Mouse (Mus musculus) embryonic facial prominence, embryonic 14.5 days (tissue): ENCODE results near the gene Cyp2d11. TPM values are rescaled to one million over a fixed set of nuclear protein-coding genes. Genes with fewer than 3 reads are reported as not detected.

ENCODE experiments used
- ATAC-seq: fragments of 200-750 bp; cut with Nextera tagmentation; 2 replicates; pipeline ENCODE4 v1.8.0; 2017; ENCODE audit warnings: low read depth, moderate number of reproducible peaks, moderate TSS enrichment
- DNase-seq: peaks from one replicate; pipeline ENCODE4 v3.0.0-alpha.2; 2015; ENCODE audit warnings: low spot score
- H3K27ac ChIP-seq: fragments of 300-500 bp; sonication (generic); replicated peaks from 2 replicates; pipeline ENCODE4 v1.5.1; 2014; ENCODE audit warnings: low read depth, mild to moderate bottlenecking, low read length, moderate library complexity
- H3K27me3 ChIP-seq: fragments of 300-500 bp; sonication (generic); replicated peaks from 2 replicates; pipeline ENCODE4 v1.6.1; 2014; ENCODE audit warnings: low read length; ENCODE audit not compliant: control insufficient read depth, insufficient read depth
- H3K36me3 ChIP-seq: fragments of 300-500 bp; sonication (generic); 2 replicates; pipeline ENCODE4 v1.6.1; 2014; ENCODE audit warnings: low read length, mixed read lengths; ENCODE audit not compliant: control insufficient read depth, insufficient read depth
- H3K4me1 ChIP-seq: fragments of 300-500 bp; sonication (generic); 2 replicates; pipeline ENCODE4 v1.6.1; 2014; ENCODE audit warnings: antibody characterized with exemption, low read length; ENCODE audit not compliant: control insufficient read depth, insufficient read depth
- H3K4me2 ChIP-seq: fragments of 300-500 bp; sonication (generic); 2 replicates; pipeline ENCODE4 v1.6.1; 2014; ENCODE audit warnings: low read depth, mild to moderate bottlenecking, low read length, moderate library complexity, mixed read lengths
- H3K4me3 ChIP-seq: fragments of 300-500 bp; sonication (generic); 2 replicates; pipeline ENCODE4 v1.5.1; 2014; ENCODE audit warnings: low read depth, mild to moderate bottlenecking, low read length
- H3K9ac ChIP-seq: fragments of 300-500 bp; sonication (generic); 2 replicates; pipeline ENCODE4 v1.6.1; 2014; ENCODE audit warnings: low read depth, mild to moderate bottlenecking, low read length, moderate library complexity, mixed read lengths
- H3K9me3 ChIP-seq: fragments of 300-500 bp; sonication (generic); 2 replicates; pipeline ENCODE4 v1.6.1; 2016; ENCODE audit warnings: low read length; ENCODE audit not compliant: control insufficient read depth
- WGBS: fragments of 180-500 bp; shearing (Covaris S2); extraction: QIAGEN DNeasy Blood & Tissue Kit; methylation state at CpG from one replicate; pipeline ENCODE4 v1.1.7; 2014; 5-methylcytosine and 5-hydroxymethylcytosine counted together
- polyA plus RNA-seq: library from polyadenylated mRNA; unstranded; fragments of >200 nt; fragmentation: Nextera tagmentation; extraction: Ambion mirVana; gene quantifications from 2 replicates; pipeline ENCODE4 v1.2.1, GENCODE M21; 2014

Cyp2d11 gene
- polyA plus RNA-seq, 1 experiment from 2014 or later = not detected

DNA sequence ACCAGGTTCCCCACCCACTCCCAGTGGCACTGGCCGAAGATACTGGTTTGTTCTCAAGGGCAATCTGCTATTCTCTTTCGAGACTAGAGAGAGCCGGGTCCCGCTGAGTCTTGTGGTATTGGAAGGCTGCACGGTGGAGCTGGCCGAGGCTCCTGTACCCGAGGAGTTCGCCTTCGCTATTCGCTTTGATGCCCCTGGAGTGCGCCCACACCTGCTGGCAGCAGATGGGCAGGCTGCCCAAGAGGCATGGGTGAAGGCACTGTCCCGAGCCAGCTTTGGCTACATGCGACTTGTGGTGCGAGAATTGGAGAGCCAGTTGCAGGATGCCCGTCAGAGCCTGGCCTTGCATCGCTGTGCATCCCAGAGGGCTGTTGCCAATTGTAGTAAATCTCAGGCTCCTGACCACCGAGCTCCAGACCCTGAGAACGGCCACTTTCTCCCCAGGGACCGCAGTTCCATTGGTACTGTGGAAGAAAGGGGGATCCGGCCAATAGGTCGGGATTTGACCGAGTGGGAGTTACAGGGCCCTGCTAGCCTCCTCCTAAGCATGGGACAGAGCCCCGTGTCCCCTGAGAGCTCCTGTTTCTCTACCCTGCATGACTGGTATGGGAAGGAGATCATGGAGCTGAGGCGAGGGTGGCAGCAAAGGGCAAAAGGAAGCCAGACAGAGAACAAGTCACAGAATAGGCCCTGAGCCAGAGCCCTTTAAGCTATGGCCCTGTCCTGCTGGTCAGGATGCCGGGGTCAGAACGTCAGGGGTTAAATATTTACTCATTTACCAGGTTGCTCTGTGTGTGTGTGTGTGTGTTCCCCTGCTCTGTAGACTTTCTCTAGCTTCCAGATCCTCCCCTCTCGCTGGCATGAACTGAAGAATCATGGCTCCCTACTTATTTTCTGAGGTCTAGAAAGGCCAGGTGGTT, 50.2 kb downstream of the Cyp2d11 start:
- Histone ChIP-seq H3K27ac (no peak overlapping the region), H3K9ac (no peak overlapping the region), H3K36me3 (peaks cover 23% of the 10 kb centered on the region), H3K9me3 (no peaks in the 10 kb centered on the region), H3K4me2 (no peak overlapping the region), H3K4me1 (peaks cover 24% of the 10 kb centered on the region), H3K4me3 (no peak overlapping the region), H3K27me3 (no peaks in the 10 kb centered on the region)
- DNase-seq (no peak), ATAC-seq (no peak)
- 93% methylated on average over 27 of the region's 27 CpGs for WGBS

DNA sequence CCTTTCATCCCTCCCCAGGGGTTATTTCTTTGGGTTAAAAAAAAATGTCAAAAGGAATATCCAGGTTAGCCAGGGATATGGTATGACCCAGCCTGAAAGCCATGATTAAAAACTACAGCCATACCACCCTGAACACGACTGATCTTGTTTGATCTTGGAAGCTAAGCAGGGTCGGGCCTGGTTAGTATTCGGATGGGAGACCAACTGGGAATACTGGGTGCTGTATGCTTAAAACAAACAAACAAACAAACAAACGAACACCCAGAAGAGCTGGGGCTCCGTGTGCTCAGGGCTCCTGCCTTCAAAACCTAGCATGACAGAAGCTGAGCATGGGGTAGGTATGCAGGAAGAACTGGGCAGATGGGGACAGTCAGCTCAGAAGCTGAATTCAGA, 51.3 kb downstream of the Cyp2d11 start:
- ATAC-seq = no peak
- H3K4me1 ChIP-seq = peaks cover 31% of the 10 kb centered on the region
- H3K27me3 ChIP-seq = no peaks in the 10 kb centered on the region
- H3K9me3 ChIP-seq = no peaks in the 10 kb centered on the region
- WGBS = 70% methylated on average over 5 of the region's 5 CpGs
- no peak overlapping the region for H3K4me3 ChIP-seq
- H3K9ac ChIP-seq = 0 out of 2 replicates have a peak overlapping the region, but pooled peaks have one; percentile 87
- 0 out of 2 replicates have a peak overlapping the region, but pooled peaks have one; percentile 85 for H3K27ac ChIP-seq
- peaks cover 12% of the 10 kb centered on the region for H3K36me3 ChIP-seq
- no peak for DNase-seq
- H3K4me2 ChIP-seq = peak overlapping the region; percentile 80; the same call in 1 of the 2 replicates

DNA sequence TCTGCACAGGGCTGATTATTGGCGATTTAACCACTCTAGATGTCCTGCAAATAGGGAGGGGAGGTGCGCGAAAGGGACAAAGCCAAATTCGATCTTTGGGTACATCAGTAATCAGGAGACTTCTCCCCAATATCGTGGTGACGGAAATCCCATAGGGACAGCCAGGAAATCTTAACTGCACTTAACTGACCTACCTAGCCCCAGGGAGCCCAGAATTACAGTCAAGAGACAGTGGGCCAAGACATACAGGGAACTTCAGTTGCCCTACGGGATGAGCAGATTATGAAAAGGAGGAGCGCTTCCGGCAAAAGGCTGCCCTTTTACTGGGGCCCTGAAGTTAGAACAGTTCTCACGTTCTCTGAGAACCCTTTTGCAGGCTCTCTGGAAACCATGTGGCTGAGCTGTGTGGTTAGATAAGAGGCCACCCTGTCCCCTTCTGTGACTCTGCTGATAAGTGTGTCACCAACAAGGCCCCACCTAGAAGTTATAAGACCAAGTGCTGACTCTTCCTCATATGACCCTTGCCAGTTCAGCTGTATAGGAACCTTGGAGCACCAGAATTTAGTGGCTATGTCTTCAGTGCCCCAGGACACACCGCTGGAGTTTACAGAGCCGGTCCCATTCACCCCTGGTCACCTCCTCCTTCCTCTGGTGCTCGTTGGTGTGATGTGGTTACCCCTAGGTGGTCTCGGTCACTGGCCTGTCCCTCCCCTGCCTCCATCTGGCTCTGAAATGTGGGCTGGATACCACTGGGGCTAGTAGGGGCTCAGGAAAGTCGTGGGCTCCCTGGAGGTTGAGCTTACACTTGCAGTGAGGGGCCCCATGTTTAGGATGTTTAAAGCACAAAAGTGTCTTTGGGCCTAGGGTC, 51.9 kb downstream of the Cyp2d11 start:
- H3K27ac ChIP-seq = peak overlapping the region; percentile 85
- DNase-seq = no peak
- H3K9me3 ChIP-seq = no peaks in the 10 kb centered on the region
- peak overlapping the region; percentile 87 for H3K9ac ChIP-seq
- no peaks in the 10 kb centered on the region for H3K27me3 ChIP-seq
- peaks cover 28% of the 10 kb centered on the region for H3K4me1 ChIP-seq
- 48% methylated on average over 15 of the region's 15 CpGs for WGBS
- H3K4me3 ChIP-seq = peak overlapping the region; percentile 56
- peak overlapping the region; percentile 80 for H3K4me2 ChIP-seq
- H3K36me3 ChIP-seq = peaks cover 8% of the 10 kb centered on the region; the same call in 1 of the 2 replicates
- no peak for ATAC-seq

DNA sequence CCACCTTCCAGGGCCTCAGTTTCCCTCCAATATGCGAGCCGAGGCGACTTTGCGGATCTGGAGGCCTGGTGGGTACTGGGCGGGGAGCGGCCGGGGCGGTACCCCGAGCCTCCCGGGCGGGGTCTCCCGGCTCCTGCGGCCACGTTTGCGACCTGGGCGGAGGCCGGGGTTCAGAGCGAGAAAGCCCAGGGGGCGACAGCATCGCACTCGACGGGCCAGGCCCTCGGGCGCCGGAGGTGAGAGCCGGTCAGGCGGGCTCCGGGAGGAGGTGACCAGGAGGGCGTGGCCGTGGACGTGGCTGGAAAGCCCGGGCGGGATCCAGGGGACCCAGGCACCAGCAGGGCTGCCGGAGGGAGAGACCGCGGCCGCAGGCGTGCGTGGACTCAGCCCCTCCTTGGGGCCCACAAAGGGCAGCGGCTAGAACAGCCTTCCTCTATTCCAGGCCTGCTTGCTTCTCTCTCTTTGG, 52.8 kb downstream of the Cyp2d11 start:
- H3K36me3 ChIP-seq = peaks cover 12% of the 10 kb centered on the region
- no peaks in the 10 kb centered on the region for H3K27me3 ChIP-seq
- ATAC-seq = peak; percentile 5; the same call in 1 of the 2 replicates
- DNase-seq = peak; percentile 79
- 2% methylated on average over 18 of the region's 40 CpGs for WGBS
- peak overlapping the region; percentile 56 for H3K4me3 ChIP-seq
- peak overlapping the region; percentile 80 for H3K4me2 ChIP-seq
- peak overlapping the region; percentile 87 for H3K9ac ChIP-seq
- no peaks in the 10 kb centered on the region for H3K9me3 ChIP-seq
- peaks cover 24% of the 10 kb centered on the region for H3K4me1 ChIP-seq
- H3K27ac ChIP-seq = peak overlapping the region; percentile 85

DNA sequence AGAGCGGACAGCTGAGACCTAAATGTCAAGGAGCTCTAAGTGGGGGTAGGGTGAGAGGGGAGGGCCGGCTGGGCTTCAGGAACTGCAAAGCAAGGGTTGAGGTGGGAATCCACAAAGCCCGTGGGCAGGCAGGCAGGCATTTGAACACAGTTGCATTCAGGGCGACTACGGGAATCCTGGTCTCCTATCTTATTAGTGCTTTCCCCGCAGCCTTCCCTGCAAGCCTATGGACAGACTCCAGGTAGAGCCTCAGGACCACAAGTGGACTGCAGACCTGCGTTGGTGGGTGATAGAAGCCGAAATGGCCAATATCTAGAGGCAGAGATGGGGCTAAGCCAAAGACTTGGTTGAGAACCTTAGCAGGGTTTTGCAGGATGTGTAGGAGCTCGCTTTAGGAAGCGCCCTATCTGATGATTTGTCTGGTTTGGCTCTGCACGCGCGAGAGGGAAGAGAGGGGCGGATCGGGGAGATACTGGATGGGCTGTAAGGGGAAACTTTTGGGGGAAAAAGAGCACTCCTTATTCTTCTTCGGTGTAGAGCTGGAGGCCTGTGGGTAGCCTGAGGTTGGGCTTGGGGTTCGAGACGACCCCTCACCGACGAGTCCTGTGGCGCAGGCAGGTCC, 53.3 kb downstream of the Cyp2d11 start:
- peak overlapping the region; percentile 87 for H3K9ac ChIP-seq
- peak overlapping the region; percentile 56 for H3K4me3 ChIP-seq
- peak overlapping the region; percentile 85 for H3K27ac ChIP-seq
- DNase-seq = no peak
- no peak for ATAC-seq
- peaks cover 24% of the 10 kb centered on the region for H3K4me1 ChIP-seq
- H3K4me2 ChIP-seq = peak overlapping the region; percentile 80
- H3K36me3 ChIP-seq = peaks cover 18% of the 10 kb centered on the region
- H3K9me3 ChIP-seq = no peaks in the 10 kb centered on the region
- no peaks in the 10 kb centered on the region for H3K27me3 ChIP-seq
- 38% methylated on average over 17 of the region's 21 CpGs for WGBS

DNA sequence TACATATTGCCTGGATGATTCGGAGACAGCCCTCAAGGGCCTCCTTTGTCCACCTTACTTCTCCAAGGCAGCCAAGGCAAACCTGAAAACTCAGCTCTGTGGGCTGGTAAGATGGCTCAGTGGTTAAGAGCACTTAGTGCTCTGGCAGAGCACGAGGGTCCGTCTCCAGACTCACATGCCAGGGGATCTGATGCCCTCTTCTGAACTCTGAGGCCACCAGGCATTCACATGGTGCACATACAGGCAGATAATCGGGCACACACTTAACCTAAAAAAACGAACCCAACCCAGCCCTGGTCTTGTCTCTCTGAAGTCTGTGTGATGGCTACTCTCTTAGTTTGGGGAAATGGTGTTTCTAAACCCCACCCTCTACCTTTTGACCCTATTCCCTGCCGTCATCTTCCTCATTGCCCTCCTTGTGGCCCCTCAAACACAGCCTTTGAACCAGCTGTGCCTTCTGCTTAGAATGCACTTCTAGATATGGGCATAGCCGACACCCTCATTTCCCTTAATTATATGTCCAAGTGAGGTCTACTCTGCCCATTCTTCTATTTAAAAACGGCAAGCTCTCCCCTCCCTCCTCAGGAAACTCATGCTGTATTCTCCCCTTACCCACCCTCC, 54.1 kb downstream of the Cyp2d11 start:
- Histone ChIP-seq H3K9ac (no peak overlapping the region), H3K27me3 (no peaks in the 10 kb centered on the region), H3K4me1 (peaks cover 24% of the 10 kb centered on the region), H3K4me2 (no peak overlapping the region), H3K9me3 (no peaks in the 10 kb centered on the region), H3K36me3 (peaks cover 25% of the 10 kb centered on the region), H3K27ac (no peak overlapping the region), H3K4me3 (no peak overlapping the region)
- ATAC-seq (no peak), DNase-seq (no peak)
- WGBS = 69% methylated on average over 8 of the region's 8 CpGs
